Mouse (Mus musculus) bone marrow macrophage, adult 2 months (primary cell): Measurements from ENCODE around the gene Itih4.

Experiments
- CTCF ChIP-seq: IDR thresholded peaks from 2 replicates; pipeline ENCODE4 v1.5.1; 2012; ENCODE audit warnings: low read depth, mild to moderate bottlenecking, low read length, moderate library complexity
- POLR2A ChIP-seq: IDR thresholded peaks from 2 replicates; pipeline ENCODE4 v1.6.1; 2012; ENCODE audit warnings: mild to moderate bottlenecking, low read depth, low read length, borderline replicate concordance

DNA sequence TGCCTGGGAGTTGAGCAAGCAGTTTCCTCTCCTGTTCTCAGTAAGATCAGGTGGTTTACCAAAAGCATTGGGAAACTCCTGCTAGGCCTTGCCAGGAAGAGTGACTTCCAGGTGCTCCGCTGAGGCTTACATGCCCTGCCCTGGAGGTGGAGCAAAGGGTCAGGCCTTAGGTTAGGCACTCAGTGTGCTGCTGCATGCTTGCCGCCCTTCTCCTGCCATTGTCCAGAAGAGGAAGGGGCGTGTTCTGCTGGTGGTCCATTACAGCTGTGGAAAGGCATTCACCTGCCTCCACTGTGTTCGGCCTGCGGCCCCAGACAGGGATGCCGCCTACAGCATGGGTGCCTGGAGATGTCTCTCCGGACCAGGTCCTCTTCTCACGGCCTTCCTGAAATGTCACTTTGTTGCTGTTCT, 16.9 kb upstream of the Itih4 start:
- no peak for TF ChIP-seq POLR2A
- TF ChIP-seq CTCF: no peak
